7 mouse cellular contexts compared by ENCODE assay signal in the genomic region with DNA sequence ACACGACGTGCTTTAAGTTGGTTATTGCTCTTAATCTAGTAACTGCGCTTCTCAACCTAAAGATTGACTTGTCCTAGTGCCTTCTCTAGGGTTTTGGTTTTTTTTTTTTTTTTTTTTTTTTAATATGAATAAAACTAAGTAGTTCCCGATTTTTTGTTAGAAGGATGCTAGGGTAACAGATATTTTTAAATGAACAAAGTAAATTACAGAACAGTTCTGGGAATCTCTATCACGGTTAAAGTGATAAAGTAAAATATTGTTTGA. TPM values are rescaled to one million over a fixed set of nuclear protein-coding genes. Genes with fewer than 3 reads are reported as not detected.
DNase-seq lines count a peak whose midpoint lies in the region; ATAC-seq and TF ChIP-seq lines count a peak whose summit lies in the region.

No protein-coding gene starts in this region.

- H3K27me3 ChIP-seq in lung, postnatal 0 days (replicated peaks; ENCODE audit: insufficient read depth, low read length), result no peaks in the 10 kb centered on the region
- H3K27me3 ChIP-seq in forebrain, embryonic 11.5 days (ENCODE audit: control insufficient read depth, insufficient read depth, low read length), result no peaks in the 10 kb centered on the region
- H3K27me3 ChIP-seq in limb, embryonic 13.5 days, result no peaks in the 10 kb centered on the region
- H3K27me3 ChIP-seq in stomach, embryonic 15.5 days (replicated peaks), result no peaks in the 10 kb centered on the region

- H3K4me1 ChIP-seq in lung, postnatal 0 days (ENCODE audit: insufficient read depth, low read depth, low read length), result peaks cover 10% of the 10 kb centered on the region
- peaks cover 9% of the 10 kb centered on the region for H3K4me1 ChIP-seq in forebrain, embryonic 11.5 days (replicated peaks; ENCODE audit: control insufficient read depth, insufficient read depth, low read length)
- H3K4me1 ChIP-seq in limb, embryonic 13.5 days, result peaks cover 25% of the 10 kb centered on the region
- H3K4me1 ChIP-seq in stomach, embryonic 15.5 days, result peaks cover 9% of the 10 kb centered on the region

- 1% methylated on average over 5 of the region's 5 CpGs for WGBS in lung, postnatal 0 days
- 7% methylated on average over 5 of the region's 5 CpGs for WGBS in forebrain, embryonic 11.5 days
- 6% methylated on average over 5 of the region's 5 CpGs for WGBS in limb, embryonic 13.5 days
- 5% methylated on average over 5 of the region's 5 CpGs for WGBS in stomach, embryonic 15.5 days

- H3K4me3 ChIP-seq in lung, postnatal 0 days (ENCODE audit: low read depth, low read length), result peak overlapping the region; percentile 98
- peak overlapping the region; percentile 93 for H3K4me3 ChIP-seq in forebrain, embryonic 11.5 days (ENCODE audit: low read depth, low read length)
- H3K4me3 ChIP-seq in limb, embryonic 13.5 days, result peak overlapping the region; percentile 93
- peak overlapping the region; percentile 80 for H3K4me3 ChIP-seq in stomach, embryonic 15.5 days (replicated peaks)

- no peak for DNase-seq in lung, postnatal 0 days (ENCODE audit: low spot score)
- DNase-seq in lung, postnatal 10 days, result no peak
- DNase-seq in forebrain, embryonic 11.5 days (ENCODE audit: low spot score), result no peak
- no peak for DNase-seq in layer of hippocampus, adult 9-11 months
- DNase-seq in testis, postnatal 10 days (ENCODE audit: low spot score), result no peak

- no peaks in the 10 kb centered on the region for H3K36me3 ChIP-seq in lung, postnatal 0 days (ENCODE audit: insufficient read depth, low read length)
- no peaks in the 10 kb centered on the region for H3K36me3 ChIP-seq in forebrain, embryonic 11.5 days (ENCODE audit: control insufficient read depth, insufficient read depth, low read length)
- H3K36me3 ChIP-seq in limb, embryonic 13.5 days, result peaks cover 19% of the 10 kb centered on the region
- H3K36me3 ChIP-seq in stomach, embryonic 15.5 days, result peaks cover 3% of the 10 kb centered on the region; the same call in 1 of the 2 replicates

- no peak for TF ChIP-seq EP300 in lung, postnatal 0 days (IDR thresholded peaks at IDR 0.05)

- peak overlapping the region; percentile 52 for H3K4me2 ChIP-seq in lung, postnatal 0 days (replicated peaks; ENCODE audit: low read depth, low read length)
- H3K4me2 ChIP-seq in forebrain, embryonic 11.5 days (ENCODE audit: low read depth, low read length, severe bottlenecking), result peak overlapping the region; percentile 70
- peak overlapping the region; percentile 82 for H3K4me2 ChIP-seq in limb, embryonic 13.5 days (replicated peaks)
- H3K4me2 ChIP-seq in stomach, embryonic 15.5 days, result peak overlapping the region; percentile 89

- H3K9ac ChIP-seq in lung, postnatal 0 days (replicated peaks; ENCODE audit: low read depth), result peak overlapping the region; percentile 95
- H3K9ac ChIP-seq in forebrain, embryonic 11.5 days (ENCODE audit: low read length), result peak overlapping the region; percentile 90
- peak overlapping the region; percentile 93 for H3K9ac ChIP-seq in limb, embryonic 13.5 days
- H3K9ac ChIP-seq in stomach, embryonic 15.5 days, result peak overlapping the region; percentile 92; the same call in 1 of the 2 replicates

- H3K9me3 ChIP-seq in lung, postnatal 0 days (ENCODE audit: low read length), result no peaks in the 10 kb centered on the region
- no peaks in the 10 kb centered on the region for H3K9me3 ChIP-seq in forebrain, embryonic 11.5 days (ENCODE audit: control insufficient read depth, low read length)
- H3K9me3 ChIP-seq in limb, embryonic 13.5 days, result no peaks in the 10 kb centered on the region
- no peaks in the 10 kb centered on the region for H3K9me3 ChIP-seq in stomach, embryonic 15.5 days

- no peak for ATAC-seq in lung, postnatal 0 days
- ATAC-seq in forebrain, embryonic 11.5 days (replicated peaks; ENCODE audit: low FRiP score), result no peak
- no peak for ATAC-seq in limb, embryonic 13.5 days (ENCODE audit: low FRiP score, low read depth)
- ATAC-seq in stomach, embryonic 15.5 days (ENCODE audit: insufficient read depth, low FRiP score, low read depth), result no peak

- TF ChIP-seq CTCF in lung, postnatal 0 days (IDR thresholded peaks at IDR 0.05), result no peak

- H3K27ac ChIP-seq in lung, postnatal 0 days (ENCODE audit: low read length), result no peak overlapping the region; the same call in 1 of the 2 replicates
- no peak overlapping the region for H3K27ac ChIP-seq in forebrain, embryonic 11.5 days (ENCODE audit: low read depth, low read length)
- no peak overlapping the region for H3K27ac ChIP-seq in limb, embryonic 13.5 days
- H3K27ac ChIP-seq in stomach, embryonic 15.5 days, result no peak overlapping the region

RNA-seq across cellular contexts. Expression of gene Cd164, which starts 1.1 kb away (rescaled TPM):
- 130 and 135 TPM in 2 replicates for polyA plus RNA-seq in lung, postnatal 0 days (2015; fragmentation: Nextera tagmentation; extraction: Ambion mirVana)
- polyA plus RNA-seq in forebrain, embryonic 11.5 days (2014; fragmentation: Nextera tagmentation; extraction: Ambion mirVana), result 125 and 138 TPM in 2 replicates
- polyA plus RNA-seq in limb, embryonic 13.5 days (2015; fragmentation: Nextera tagmentation; extraction: Ambion mirVana), result 170 and 184 TPM in 2 replicates
- 155 and 178 TPM in 2 replicates for polyA plus RNA-seq in stomach, embryonic 15.5 days (2015; fragmentation: Nextera tagmentation; extraction: Ambion mirVana)

RNA-seq across cellular contexts. Expression of gene Ppil6, which starts 30.1 kb away (rescaled TPM):
- polyA plus RNA-seq in lung, postnatal 0 days (2015; fragmentation: Nextera tagmentation; extraction: Ambion mirVana), result 11.1 and 11.7 TPM in 2 replicates
- 0.65 and 0.98 TPM in 2 replicates for polyA plus RNA-seq in forebrain, embryonic 11.5 days (2014; fragmentation: Nextera tagmentation; extraction: Ambion mirVana)
- polyA plus RNA-seq in limb, embryonic 13.5 days (2015; fragmentation: Nextera tagmentation; extraction: Ambion mirVana), result 0.84 and 1.1 TPM in 2 replicates
- 0.85 and 0.95 TPM in 2 replicates for polyA plus RNA-seq in stomach, embryonic 15.5 days (2015; fragmentation: Nextera tagmentation; extraction: Ambion mirVana)

RNA-seq across cellular contexts. Expression of gene Smpd2, which starts 30.2 kb away (rescaled TPM):
- 54.9 and 58.6 TPM in 2 replicates for polyA plus RNA-seq in lung, postnatal 0 days (2015; fragmentation: Nextera tagmentation; extraction: Ambion mirVana)
- polyA plus RNA-seq in forebrain, embryonic 11.5 days (2014; fragmentation: Nextera tagmentation; extraction: Ambion mirVana), result 50.7 and 56.7 TPM in 2 replicates
- 62.9 and 65.6 TPM in 2 replicates for polyA plus RNA-seq in limb, embryonic 13.5 days (2015; fragmentation: Nextera tagmentation; extraction: Ambion mirVana)
- 47.2 and 56.5 TPM in 2 replicates for polyA plus RNA-seq in stomach, embryonic 15.5 days (2015; fragmentation: Nextera tagmentation; extraction: Ambion mirVana)

RNA-seq across cellular contexts. Expression of gene Mical1, which starts 44.2 kb away (rescaled TPM):
- 22.8 and 27.9 TPM in 2 replicates for polyA plus RNA-seq in lung, postnatal 0 days (2015; fragmentation: Nextera tagmentation; extraction: Ambion mirVana)
- 41.5 and 50.9 TPM in 2 replicates for polyA plus RNA-seq in forebrain, embryonic 11.5 days (2014; fragmentation: Nextera tagmentation; extraction: Ambion mirVana)
- polyA plus RNA-seq in limb, embryonic 13.5 days (2015; fragmentation: Nextera tagmentation; extraction: Ambion mirVana), result 50.6 and 53.7 TPM in 2 replicates
- polyA plus RNA-seq in stomach, embryonic 15.5 days (2015; fragmentation: Nextera tagmentation; extraction: Ambion mirVana), result 27.8 and 33.3 TPM in 2 replicates
